ENCODE assay signal across 11 mouse cellular contexts in genomic region chr11:103896056-103896455, GRCm38 (mm10).
"Had no signal": no experiment of that assay in that cellular context is flagged by ENCODE, and none has a peak within 500 bp of the region (broad histone marks: within the 10 kb centered on the region; RNA-seq: fewer than 3 reads in every experiment).

No protein-coding gene starts in this region.

- DNase-seq: cerebellum, postnatal 36 days; embryo, embryonic 11 days; forebrain, postnatal 0 days; gastrocnemius, adult 2 months; gastrocnemius, postnatal 10 days; gastrocnemius, postnatal 14 days; gastrocnemius, postnatal 25 days; gastrocnemius, postnatal 36 days; heart, adult 11 months; heart, adult 18-20 months; heart, adult 2 months had no signal
